Mouse (Mus musculus): ENCODE data around the gene Blmh.
"Not testable (repeated sequence)": the region's sequence is repeated elsewhere in the genome, so short reads cannot be mapped to it uniquely, and the experiment has no call there.

Blmh gene

DNA sequence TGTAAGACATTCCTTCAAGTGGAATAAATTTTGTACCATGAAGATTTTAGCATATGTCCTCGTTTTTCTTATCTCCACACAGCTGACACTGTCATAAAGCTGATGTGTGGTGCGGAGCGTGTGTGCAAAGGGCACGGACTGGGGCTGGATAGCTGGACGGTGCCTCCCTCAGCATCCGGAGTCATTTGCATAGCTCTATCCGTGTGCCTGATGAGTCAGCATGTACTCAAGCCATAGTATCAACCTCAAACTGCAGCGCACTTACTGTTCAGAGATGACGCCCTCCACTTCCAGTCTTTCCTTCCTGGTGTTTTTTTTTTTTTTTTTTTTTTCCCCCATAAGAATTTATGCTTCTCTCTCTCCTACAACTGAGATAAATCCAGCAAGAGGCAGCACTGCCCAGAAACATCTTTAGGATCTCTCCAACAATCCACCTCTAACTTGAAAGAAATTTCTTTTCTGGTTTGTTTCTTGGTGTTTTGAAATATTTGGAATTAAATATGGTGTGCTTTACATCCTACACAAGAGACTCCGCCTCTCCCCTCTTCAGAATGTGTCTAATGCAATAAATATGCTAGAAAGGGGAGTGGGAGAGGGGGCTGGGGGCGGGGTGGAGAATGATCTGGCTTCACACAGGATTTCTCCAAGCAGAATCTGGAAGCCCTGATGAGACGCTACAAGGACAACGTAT is 7.9 kb upstream of the Blmh start:
- no peak for DNase-seq (ENCODE audit: low spot score)

DNA sequence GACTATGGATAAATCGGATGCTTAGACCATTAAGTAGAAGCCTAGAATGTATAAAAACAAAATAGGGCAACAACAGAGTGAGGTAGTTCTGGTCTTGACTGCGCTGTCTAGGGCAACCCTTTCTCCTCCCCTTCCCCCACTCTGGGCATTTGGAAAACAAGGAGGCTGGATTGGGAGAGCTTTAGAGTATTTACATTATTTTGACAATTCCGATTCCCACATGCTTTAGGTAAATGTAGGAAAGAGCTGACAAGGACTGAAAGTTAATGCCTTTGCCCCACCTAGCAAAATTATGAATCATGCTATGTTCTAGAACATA is 7.4 kb upstream of the Blmh start:
- no peak for DNase-seq (ENCODE audit: low spot score)

DNA sequence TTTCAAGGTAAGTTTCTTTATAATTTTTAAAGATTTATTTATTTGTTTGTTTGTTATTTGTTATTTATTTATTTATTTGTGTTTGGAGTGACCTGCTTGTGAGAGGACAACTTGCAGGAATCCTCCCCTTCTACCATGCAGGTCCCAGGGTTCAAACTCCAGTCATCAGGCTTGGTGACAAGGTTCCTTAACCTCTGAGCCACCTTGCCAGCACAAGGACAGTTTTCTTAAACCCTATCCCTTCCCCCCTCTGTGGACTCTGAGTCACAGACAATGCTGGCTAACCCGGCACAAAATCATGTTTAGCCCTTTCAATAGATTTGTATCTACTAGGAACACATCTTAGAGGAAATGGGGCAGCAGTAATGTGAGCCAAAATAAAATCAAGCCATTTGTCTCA is 4.0 kb upstream of the Blmh start:
- no peak for DNase-seq (ENCODE audit: low spot score)

DNA sequence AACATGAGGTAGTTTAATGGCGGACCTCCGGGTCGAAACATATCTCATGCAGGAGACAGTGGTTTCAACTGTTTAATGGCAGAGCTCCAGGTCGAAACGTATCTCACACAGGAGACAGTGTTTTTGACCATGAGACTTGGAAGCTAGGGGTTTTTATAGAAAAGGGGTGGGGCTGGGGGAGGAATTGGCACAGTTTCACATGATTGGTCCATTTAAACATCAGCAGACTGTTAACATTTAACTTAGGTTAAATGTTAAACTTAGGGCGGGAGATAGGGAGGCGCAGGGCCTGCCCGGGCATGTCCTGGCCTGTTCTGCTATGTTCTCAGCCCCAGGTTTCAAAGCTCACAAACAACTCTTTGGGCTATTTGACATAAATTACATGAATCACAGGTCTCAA is 4.0 kb downstream of the Blmh start:
- DNase-seq (ENCODE audit: low spot score), result not testable (repeated sequence)

DNA sequence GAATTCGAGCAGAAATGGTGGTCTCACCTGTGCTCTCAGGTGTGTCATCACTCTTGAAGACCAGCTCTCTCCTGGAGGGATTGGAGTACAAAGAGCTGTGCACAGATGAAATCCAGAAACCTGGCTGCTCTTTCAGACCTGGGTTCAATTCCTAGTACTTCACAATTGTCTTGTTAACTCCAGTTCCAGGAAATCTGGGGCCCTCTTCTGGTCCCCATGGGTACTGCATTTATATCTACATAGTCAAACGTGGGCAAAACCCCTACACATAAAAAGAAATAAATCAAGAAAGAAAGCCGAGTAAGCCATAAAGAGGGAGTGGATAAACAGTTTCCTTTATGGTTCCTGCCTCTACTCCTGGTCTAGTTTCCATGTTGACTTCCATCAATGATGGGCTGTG is 8.6 kb downstream of the Blmh start:
- no peak for DNase-seq (ENCODE audit: low spot score)

DNA sequence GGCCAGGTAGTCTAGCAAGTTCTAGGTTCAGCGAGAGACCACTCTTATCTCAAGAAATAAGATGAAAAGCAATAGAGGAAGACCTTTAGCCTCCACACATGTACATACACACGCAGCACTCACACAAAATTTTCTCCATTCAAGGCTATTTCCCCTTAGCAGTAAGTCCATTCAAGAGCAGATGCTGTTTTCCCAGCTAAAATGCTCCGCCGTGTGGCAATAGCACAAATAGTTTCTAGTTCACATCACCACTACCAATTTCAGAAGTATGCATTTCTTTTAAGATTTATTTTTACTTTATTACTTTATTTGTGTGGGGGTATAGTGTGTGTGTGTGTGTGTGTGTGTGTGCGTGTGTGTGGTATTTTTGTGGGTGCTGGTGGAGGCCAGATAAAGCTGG is 12.0 kb downstream of the Blmh start:
- no peak for DNase-seq (ENCODE audit: low spot score)

DNA sequence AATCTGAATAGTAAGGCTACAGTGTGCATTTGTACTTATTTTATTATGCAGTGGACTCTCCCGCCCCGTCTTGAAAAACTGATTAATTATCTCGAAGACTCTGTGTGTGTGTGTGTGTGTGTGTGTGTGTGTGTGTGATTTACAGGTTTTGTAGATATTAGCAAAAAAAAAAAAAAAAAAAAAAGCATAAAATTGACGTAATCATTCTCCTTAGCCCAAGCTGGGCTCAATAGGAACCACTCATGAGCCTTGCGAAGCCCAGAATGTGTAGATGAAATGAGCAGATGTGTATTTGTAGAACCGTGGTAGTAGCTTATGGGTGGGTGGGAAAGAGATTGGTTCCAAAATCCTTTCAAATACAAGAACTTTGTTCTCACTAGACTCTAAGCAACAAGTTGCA is 20.2 kb downstream of the Blmh start:
- DNase-seq (ENCODE audit: low spot score), result no peak

DNA sequence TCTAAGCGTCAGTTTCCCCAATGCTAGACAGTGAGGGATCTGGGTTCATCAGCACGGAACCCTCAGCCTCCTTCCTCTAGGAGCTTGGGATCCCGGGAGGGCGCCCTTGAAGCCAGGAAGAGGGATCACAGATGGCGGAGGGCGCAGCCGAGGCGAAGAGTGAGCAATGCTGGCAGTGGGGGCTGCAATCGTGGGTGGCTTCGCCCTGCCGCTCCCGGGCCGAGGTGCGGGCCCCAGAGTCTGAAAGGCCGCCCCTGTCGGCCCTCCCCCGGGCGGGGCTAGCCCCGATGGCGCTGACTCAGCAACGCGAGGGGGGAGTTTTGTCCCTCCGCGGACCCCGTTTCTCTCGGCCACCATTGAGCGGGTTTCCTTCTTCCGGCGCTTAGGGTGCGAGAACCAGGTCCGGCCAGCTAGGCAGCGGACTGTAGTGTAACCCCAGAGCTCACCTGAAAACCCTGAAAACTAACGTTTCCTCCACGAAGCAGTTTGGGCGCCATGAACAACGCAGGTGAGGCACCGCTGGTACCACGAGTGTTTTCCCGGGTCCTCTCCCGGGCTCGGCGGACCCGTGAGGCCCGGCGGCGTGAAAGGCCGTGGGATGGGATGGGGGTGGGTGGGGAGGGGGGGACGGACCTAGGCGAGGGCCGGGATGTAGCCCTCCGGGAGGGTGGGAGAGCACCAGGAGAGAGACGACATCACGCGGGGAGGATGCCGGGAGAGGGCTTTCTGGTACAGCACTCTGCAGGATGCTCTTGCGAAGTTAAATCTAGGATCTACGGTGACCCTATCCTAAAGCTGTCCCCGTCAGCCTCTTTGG is 21.0 kb downstream of the Blmh start:
- peak; percentile 89 for DNase-seq (ENCODE audit: low spot score)

DNA sequence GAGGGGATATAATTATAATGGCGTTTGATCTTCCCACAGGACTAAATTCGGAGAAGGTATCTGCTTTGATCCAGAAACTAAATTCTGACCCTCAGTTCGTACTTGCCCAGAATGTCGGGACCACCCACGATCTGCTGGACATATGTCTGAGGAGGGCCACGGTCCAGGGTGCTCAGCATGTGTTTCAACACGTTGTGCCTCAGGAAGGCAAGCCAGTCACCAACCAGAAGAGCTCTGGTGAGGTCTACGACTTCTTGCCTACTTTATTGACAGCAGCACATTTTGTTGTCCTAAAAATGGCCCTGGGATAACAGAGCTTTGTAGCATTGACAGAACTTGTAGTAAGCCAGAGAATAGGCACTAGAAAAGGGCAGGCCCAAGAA is 21.6 kb downstream of the Blmh start:
- DNase-seq (ENCODE audit: low spot score), result no peak

DNA sequence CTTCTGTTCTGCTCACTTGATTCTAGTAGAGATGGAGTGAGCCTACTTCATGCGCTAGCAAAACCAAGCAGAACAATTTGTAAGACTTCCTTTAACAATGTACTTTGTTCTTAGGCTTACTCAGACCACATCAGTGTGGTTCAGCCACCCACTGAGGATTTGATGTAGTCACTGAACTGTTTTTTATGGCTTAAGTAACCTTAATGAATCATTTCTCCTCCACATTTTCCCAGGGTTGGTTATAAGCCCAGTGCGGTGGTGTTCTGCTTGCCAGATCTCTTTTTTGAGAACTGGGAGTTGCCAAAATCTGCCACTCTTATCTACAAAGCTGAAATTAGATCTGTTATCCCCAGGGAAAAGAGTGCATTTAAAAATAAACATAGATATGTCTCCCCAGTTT is 28.9 kb downstream of the Blmh start:
- peak; percentile 47 for DNase-seq (ENCODE audit: low spot score)

DNA sequence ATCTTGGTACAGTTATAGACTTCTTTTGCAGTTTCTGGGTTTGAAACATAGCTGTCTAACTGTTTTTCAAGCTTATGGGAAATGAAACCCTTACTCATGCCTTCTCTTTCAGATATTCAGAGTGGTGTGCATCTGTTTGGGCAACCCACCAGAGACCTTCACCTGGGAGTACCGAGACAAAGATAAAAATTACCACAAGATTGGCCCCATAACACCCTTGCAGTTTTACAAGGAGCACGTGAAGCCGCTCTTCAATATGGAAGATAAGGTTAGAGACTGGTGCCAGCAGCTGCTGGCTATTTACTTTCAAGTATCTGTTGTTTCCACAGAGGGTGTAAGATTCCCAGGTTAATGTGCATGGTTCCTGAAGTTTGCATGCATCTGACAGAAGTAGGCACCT is 41.1 kb downstream of the Blmh start:
- no peak for DNase-seq (ENCODE audit: low spot score)

DNA sequence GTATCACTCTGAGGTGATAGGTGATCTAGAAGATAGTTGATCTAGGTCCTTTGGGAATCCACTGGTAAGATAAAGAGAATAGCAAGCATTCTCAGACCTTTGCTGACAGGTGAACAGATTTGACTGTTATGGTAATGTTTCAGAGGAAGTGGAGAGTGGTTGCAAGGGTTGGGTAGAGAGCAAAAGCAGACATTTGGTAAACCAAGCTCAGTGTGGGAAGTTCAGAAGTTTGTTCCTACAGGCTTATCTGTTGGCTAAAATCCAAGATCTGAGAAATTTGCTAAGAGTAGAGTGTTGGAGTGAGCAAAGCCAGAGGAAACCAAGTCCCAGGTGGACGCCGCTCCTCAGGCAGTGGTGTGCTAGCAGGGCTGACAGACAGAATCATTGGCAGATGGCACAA is 45.7 kb downstream of the Blmh start:
- DNase-seq (ENCODE audit: low spot score), result no peak

DNA sequence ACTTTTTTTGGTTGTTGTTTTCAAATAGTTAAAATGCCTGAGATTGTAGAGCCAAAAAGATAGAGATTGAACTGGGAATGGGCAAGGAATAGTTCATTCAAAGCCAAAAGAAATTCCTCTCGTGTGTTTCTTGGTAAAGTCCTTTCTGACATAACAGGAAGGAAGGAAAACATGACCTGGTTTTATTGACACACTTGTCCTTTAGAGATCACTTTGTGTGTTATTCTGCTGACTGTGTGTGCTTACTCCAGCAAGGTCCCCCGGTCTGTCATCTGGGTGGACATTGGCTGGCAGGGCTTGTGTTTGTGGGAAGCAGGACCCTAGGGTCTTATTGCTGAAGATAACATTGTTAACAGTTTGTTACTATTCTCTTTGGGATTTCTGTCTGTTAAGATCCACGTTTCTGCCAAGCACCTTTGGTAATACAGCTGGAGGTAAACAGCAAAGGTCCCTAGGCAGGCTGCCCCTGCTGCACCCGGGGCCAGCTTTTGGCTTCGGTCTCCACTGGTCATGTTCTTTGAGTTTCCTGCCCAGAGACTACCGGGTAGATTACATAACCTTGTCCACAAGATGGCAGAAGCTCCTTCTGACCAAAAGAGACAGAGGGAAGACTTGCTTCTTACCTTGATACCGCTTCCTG is 50.2 kb downstream of the Blmh start:
- no peak for DNase-seq (ENCODE audit: low spot score)

DNA sequence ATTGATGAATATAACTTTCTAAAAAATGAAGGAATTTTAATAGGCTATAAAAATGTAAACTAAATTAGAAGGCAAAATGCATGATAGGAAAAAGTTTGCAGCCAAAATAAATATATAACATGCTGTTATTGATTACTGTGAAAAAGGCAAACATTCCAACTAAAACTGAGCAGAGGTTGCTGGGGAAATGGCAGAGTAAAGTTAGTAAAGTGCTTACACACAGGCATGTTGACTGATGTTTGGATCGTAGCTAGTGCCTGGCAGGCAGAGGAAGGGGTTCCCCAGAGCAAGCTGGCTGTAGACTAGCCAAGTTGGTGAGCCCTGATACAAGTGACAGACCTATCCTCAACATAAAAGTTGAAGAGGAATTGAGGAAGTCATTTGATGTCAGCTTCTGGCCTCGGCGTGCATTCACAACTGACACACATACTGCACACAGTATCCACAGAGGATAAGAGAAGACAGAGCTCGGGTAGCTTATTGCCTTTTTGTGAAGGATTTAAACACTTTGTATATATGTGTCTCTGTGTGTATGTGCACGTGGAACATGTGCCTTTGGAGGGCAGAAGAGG is 57.0 kb downstream of the Blmh start:
- DNase-seq (ENCODE audit: low spot score), result no peak

DNA sequence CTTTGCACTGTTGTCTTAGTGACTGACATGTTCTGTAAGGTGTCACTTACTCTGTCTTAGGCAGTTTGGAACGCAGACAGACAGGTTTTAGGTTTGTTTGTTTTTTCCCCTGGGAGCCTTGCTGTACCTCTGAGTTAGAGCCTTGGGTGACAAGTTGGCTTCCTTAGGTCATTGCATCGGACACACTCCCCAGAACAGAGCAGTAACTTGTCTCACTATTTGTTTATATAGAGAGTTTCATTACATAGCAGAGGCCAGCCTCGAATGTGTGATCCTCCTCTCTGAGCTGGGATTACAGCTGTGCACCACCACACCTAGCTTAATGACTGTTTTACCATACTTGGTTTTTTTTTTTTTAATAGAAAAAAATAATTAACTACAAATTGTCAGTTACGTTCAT is 57.8 kb downstream of the Blmh start:
- no peak for DNase-seq (ENCODE audit: low spot score)

DNA sequence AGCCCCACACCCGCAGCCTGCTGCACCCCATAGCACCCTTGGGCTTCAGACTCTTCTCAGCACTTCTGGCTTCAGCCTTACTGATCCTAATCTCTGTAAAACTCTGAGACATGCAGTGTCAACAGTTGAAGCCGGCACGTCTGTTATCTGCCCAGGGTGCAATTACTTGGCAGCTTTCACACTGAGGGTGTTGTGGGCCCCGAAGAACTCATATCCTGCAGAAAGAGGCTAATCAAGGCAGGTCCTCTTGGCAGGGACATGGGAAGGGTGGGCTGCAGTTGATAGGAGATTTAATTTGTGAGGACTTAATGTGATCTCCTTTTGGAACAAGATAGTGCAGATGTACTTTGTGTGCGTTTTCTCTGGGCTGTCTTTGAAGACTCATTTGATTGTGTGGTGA is 59.0 kb downstream of the Blmh start:
- DNase-seq (ENCODE audit: low spot score), result no peak

DNA sequence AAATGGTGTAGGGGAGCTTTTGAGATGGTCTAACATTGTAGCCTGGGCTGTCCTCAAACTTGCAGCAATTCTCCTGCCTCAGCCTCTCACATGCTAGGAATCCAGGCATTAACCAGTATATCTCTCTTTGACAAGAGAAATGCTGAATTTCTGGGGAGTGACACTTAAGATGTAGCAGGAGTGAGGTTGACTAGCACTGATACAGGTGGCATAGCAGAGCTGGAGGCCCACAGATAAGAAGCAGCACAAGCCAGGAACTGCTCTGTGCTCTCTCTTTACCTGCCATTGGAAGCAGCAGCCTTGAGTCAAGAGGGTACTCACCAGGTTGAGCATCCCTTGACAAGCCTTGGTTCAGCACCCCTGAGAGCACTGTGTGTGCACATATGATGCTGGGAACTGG is 59.6 kb downstream of the Blmh start:
- DNase-seq (ENCODE audit: low spot score), result no peak

DNA sequence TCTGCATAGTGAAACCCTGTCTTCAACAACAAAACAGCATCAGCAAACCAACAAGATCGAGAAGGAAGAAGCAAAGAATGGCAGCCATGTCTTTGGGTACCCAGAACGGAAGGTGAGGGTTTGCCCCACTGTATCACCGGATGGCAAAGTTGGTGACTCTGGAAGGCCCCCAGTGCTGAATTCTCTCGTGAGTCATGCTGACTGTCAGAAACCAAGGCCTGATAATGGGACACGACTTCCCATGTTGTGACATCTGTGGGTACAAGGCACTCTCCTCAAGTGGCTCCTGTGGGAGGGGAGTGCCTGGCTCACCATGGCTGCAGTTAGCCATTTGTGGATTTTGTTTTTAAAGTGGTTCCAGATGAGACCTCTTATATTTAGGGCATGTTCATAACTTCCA is 66.2 kb downstream of the Blmh start:
- no peak for DNase-seq (ENCODE audit: low spot score)

DNA sequence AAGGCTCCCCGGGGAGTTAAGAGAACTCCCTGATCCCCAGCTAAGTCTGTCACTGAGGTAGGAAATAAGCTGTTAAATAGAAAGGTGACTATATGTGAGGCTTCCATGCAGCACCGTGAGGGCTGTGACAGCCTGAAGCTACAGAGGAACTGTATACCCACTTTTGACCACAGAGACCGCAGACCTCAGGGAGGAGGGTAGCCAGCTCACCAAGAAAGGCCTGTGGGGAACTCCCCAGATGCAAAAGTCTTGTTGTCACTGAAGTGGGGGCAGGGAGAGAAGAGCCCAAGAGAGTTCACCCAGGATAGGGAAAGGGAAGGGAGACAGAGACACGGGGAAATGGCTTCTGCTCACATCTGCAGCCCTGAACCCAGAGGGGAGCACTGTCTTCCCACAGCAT is 68.3 kb downstream of the Blmh start:
- DNase-seq (ENCODE audit: low spot score), result no peak

DNA sequence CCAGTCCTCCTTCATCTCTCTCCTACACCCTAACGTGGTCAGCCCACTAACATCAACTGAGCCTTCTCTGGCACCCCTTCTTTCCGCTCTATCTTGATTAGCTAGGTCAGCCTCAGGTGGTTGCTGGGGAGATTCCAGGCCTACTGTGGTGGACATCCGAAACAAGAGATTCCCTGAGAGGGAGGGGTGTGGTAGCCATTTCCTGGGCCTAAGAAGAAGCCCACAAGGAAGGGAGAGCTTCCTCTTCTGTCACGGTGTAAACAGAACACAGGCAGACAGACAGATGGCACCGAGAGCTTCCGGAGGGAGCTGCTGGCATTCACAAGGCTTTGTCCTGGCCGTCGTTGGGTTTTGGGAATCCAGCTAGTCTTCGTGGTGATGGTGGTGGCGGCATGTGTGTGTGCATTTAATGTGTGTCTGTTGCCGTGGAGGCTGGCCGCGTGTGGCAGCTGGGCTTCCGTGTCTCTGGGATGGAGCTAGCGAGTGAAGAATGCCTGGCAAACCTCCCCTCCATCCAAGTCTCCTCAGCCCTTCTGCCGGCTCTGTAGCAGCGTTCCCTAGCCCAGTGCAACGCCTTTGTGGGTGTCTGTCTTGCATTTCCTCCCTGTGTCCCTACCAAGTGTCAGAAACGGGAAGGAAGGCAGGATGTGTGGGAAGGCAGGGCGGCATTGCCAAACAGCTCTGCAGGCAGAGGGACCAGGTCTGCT is 71.5 kb downstream of the Blmh start:
- DNase-seq (ENCODE audit: low spot score), result no peak

DNA sequence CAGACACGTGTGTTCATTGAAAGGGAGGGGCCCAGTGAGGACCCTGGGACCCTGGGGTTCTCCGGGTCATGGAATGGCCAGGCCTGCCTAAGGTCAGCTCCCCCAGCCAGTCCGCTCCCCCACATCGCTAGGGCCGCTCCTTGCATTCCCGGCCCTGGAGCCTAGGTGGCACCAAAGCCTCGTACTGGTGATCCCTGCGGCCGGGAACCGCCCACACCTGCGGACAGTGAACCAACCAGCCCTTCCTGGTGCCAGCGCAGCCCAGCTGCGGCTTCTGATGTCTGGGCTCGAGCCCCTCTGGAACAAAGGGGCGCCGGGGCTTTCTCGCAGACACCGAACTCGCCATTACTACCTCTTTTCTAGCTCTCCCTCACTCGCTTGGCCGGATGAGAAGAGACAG is 72.7 kb downstream of the Blmh start:
- peak; percentile 31 for DNase-seq (ENCODE audit: low spot score)

DNA sequence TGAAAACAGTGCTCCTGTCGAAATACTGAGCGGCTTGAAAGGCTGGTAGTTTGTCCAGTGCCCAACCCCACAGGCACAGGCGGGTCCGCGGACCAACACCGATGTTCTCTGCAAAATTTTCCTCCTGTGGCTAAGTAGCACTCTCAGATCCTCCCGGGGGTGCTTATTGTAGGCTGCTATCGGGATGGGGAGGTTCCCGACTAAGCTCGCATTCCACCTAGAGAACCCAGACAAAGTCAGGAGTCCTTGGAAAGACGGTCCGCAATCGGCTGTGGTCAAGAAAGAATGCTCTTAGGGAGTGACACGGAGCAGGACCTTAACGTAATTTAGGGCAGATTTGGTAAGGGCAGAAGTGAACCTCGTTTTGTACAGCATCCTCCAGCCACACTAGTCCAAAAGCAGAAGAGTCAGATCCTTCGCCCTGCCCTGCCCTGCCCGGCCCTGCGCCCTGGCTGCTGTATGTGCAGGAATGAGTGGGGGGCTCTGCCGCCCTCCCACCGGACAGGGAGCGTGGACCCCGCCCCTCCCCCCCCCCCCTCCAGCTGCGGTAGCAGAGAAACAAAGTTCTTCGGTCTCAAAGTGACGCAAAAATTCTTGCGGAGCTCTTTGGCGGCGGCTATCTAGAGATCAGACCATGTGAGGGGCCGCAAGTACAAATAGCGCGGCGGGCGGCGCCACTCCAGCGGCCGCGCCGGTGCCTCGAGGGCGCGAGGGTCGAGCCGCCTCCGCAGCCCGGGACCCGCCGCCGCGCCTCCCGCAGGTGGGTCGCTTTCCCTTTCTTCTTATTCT is 73.5 kb downstream of the Blmh start, which contains the start of gene Slc6a4:
Gene Slc6a4 (plus strand): TSS at position 688 of the 789 bp plus-strand sequence.
- DNase-seq (ENCODE audit: low spot score), result no peak

Data from ovary, adult 18-20 months (tissue).